Mouse (Mus musculus) hindlimb bud, embryonic 11.5 days (tissue): Measurements from ENCODE around the gene Sgms1.
"Not testable (repeated sequence)": the region's sequence is repeated elsewhere in the genome, so short reads cannot be mapped to it uniquely, and the experiment has no call there.

ENCODE experiments used
- DNase-seq: peaks from one replicate; pipeline ENCODE4 v3.0.0-alpha.2; 2012; ENCODE audit warnings: low read depth, low spot score; ENCODE audit errors: extremely low spot score

Gene Sgms1

GRCm38 (mm10) chr19:32107771-32108306 is 281.7 kb downstream of the Sgms1 start, which contains the start of gene Asah2:
Gene Asah2 (minus strand): TSS chr19:32108211.
- DNase-seq: no peak

GRCm38 (mm10) chr19:32106750-32107149 is 282.8 kb downstream of the Sgms1 start:
- no peak for DNase-seq

GRCm38 (mm10) chr19:32104217-32104616 is 285.3 kb downstream of the Sgms1 start:
- DNase-seq: no peak

- no peak for DNase-seq
Observed at GRCm38 (mm10) chr19:32102976-32103300, 286.6 kb downstream of the Sgms1 start.

- no peak for DNase-seq
Observed at GRCm38 (mm10) chr19:32102294-32102975, 287.1 kb downstream of the Sgms1 start.

GRCm38 (mm10) chr19:32098582-32098981 is 290.9 kb downstream of the Sgms1 start:
- DNase-seq: no peak

- no peak for DNase-seq
Observed at GRCm38 (mm10) chr19:32092358-32092757, 297.2 kb downstream of the Sgms1 start.

GRCm38 (mm10) chr19:32090804-32091203 is 298.7 kb downstream of the Sgms1 start:
- DNase-seq: no peak

GRCm38 (mm10) chr19:32088570-32088969 is 300.9 kb downstream of the Sgms1 start:
- DNase-seq: no peak

- DNase-seq: no peak
Observed at GRCm38 (mm10) chr19:32087736-32088470, 301.6 kb downstream of the Sgms1 start.

- not testable (repeated sequence) for DNase-seq
Observed at GRCm38 (mm10) chr19:32084813-32085212, 304.7 kb downstream of the Sgms1 start.
